Mouse (Mus musculus) naive thymus-derived CD4-positive, alpha-beta T cell, adult 5 months (primary cell): ENCODE results near the gene Limd1. TPM values are rescaled to one million over a fixed set of nuclear protein-coding genes. Genes with fewer than 3 reads are reported as not detected.

Experiments used
- polyA plus RNA-seq: library from polyadenylated mRNA; unstranded; fragments of 100-300 nt; shearing (Covaris generic); gene quantifications from one replicate; pipeline ENCODE4 v1.2.1, GENCODE M21; 2017

Limd1 gene
- 55.5 TPM for polyA plus RNA-seq

GRCm38 (mm10) chr9:123478586-123479195 is at the start of gene Limd1:
Gene Limd1, plus strand, starts transcription at chr9:123478706.

GRCm38 (mm10) chr9:123529392-123530157 is 51.1 kb downstream of the Limd1 start, which contains the start of gene Sacm1l:
Gene Sacm1l, plus strand, starts transcription at chr9:123529759.

Other genes starting within 250 kb of the Limd1 start
- gene Tmem158, start 217.9 kb upstream of the Limd1 start, polyA plus RNA-seq: 2.0 TPM
- gene Lars2, start 111.8 kb upstream of the Limd1 start, polyA plus RNA-seq: 488 TPM
- 47.4 TPM for gene Sacm1l, start 51.1 kb downstream of the Limd1 start, polyA plus RNA-seq
- 0.16 TPM for gene Slc6a20b, start 153.9 kb downstream of the Limd1 start, polyA plus RNA-seq
- 0.95 TPM for gene Ccr9, start 199.7 kb downstream of the Limd1 start, polyA plus RNA-seq
- not detected for gene Slc6a20a, start 200.2 kb downstream of the Limd1 start, polyA plus RNA-seq
- 11.2 TPM for gene Lztfl1, start 239.0 kb downstream of the Limd1 start, polyA plus RNA-seq